Mouse (Mus musculus) CD4-positive, CD25-positive, alpha-beta regulatory T cell, adult 9 weeks (primary cell): ENCODE measurements around the gene Cln6. TPM values are rescaled to one million over a fixed set of nuclear protein-coding genes. Genes with fewer than 3 reads are reported as not detected.

ENCODE experiments used
- polyA plus RNA-seq: library from polyadenylated mRNA; unstranded; fragments of 100-300 nt; shearing (Covaris generic); gene quantifications from one replicate; pipeline ENCODE4 v1.2.1, GENCODE M21; 2017

The Cln6 gene
- polyA plus RNA-seq: 4.0 TPM

DNA sequence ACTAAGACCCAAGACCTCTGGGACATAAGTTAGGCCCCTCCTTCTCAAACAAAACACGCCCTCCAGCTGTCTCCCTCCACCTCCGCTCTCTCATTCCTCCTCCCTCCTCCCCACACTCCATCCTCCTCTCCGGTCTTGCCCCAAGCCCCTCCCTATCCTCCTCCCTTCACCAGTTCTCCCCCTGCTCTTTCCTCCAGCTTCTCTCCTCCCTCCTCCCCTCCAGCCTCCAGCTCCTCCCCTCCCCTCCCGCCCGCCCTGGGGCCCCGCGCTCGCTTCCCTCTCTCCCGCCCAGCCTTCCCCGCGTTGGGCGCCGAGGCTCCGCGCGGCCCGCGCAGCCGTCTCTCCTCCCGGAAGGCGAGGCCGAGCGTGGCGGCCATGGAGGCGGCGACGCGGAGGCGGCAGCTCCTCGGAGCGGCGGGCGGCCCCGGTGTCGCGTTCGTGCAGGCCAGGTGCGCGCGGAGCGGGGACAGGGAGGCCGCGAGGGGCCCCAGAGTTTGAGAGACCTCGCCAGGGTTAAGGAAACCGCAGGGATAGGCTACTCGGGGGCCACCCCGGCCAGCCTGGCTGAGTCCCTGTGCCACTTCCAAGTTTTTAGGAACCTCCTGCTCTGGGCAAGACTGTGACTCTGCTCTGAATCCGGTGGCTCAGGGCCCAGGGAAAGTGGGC, at the start of gene Cln6:
Gene Cln6 (plus strand): TSS at position 280 of the 666 bp plus-strand sequence.

DNA sequence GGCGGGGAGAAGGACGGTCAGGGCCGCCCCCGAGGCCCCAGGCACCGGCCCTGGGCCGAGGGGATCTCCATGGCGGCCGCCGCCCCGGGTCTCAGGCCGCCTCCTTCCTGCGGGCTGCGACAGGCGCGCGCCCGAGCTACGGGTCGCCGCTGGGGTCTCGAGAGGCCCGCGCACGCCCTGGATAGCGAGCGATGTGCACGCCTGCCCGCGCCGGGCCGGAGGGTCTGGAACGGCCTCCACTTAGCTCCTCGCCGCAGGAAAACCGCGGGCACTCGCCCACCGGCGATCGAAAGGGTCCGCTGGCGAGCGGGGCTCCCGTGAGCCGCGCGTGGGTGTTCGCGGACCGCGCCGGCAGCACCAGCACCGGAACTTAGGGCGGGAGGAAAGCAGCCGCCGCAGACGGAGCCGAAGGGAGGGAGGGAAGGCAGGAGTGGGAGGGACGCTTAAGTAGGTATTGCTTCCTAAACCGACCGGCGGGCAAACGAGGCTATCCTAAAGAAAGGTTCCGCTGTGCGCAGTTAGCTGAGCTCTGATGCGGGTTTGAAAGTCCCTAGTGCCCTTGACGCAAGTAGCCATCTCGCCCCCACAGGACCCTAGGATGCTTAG, 27.0 kb upstream of the Cln6 start, which contains the start of gene Fem1b:
Gene Fem1b (minus strand): TSS at position 419 of the 606 bp plus-strand sequence.

GRCm38 (mm10) chr9:62857719-62858261, 19.2 kb downstream of the Cln6 start, which contains the start of gene Calml4:
Gene Calml4 (plus strand): TSS chr9:62858080.

Other genes with a start within 250 kb of the Cln6 start
- gene Itga11, start 161.0 kb upstream of the Cln6 start, polyA plus RNA-seq: 0.12 TPM
- gene Fem1b, start 26.9 kb upstream of the Cln6 start, polyA plus RNA-seq: 4.6 TPM
- gene Calml4, start 19.3 kb downstream of the Cln6 start, polyA plus RNA-seq: not detected
- gene Pias1, start 149.1 kb downstream of the Cln6 start, polyA plus RNA-seq: 149 TPM